Mouse (Mus musculus) ovary, adult 18-20 months (tissue): ENCODE measurements around the gene Golga3.

Source experiments
- DNase-seq: peaks from one replicate; pipeline ENCODE4 v3.0.0; 2022; ENCODE audit warnings: low spot score, mixed read lengths

Gene Golga3

GRCm38 (mm10) chr5:110176362-110177020, at the start of gene Golga3:
Gene Golga3, plus strand, starts transcription at chr5:110176701.
- peak; percentile 88 for DNase-seq

DNA sequence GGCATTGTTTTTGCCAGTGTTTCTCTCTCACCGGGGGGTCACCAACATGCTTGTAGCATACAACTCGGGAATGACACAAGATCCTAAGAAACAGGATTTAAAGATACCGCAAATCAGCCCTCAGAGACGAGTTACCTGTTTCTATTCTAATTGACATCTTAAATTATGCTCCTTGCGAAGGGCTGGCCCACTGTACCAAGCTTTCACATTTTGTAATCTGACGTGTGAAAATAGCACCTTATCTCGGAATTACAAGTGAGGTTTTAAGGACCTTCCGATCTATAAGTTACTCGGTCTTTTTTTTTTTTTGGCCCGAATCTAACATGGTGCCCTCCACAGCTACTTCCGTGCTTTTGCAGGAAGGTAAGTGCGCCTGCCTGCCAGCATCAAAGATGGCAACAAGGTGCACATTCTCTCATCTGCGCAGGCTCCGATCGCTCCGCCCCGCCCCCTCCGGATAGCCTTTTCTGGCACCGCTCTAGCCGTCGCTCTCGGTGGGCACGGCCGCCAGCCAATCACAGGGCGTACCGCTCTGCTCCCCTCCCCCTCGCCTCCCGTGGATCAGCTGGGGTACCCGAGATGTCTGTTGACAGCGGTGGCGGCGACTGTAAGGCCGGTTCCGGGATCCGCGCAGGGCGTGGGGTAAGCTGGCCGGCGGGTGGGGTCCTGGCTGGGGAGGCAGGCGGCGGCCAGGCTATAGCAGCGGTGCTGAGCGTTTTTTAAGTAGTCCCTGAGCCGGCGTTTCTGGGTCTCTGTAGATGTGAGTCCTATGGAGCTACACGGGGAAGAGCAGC, 41.0 kb upstream of the Golga3 start, which contains the start of gene Chfr:
Gene Chfr (plus strand): TSS at position 550 of the 794 bp plus-strand sequence.
- DNase-seq: peak; percentile 97

DNA sequence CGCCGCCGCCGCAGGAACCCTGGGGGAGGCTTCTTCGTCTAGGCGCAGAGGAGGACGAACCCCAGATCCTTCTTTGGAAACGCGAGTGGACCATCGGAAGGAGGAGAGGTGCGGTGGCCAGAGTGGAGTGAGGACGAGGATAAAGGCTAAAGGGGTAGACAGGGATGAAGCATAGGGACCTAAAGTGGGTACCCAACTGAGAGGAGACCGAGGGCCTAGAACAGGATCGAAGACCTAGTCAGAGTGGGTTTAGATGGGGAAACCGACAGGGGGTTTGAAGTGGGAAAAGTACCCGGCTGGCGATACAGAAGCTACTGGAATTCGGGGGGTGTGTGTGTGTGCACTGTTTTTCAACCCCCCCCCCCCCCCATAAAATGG, 40.4 kb upstream of the Golga3 start:
- no peak for DNase-seq

DNA sequence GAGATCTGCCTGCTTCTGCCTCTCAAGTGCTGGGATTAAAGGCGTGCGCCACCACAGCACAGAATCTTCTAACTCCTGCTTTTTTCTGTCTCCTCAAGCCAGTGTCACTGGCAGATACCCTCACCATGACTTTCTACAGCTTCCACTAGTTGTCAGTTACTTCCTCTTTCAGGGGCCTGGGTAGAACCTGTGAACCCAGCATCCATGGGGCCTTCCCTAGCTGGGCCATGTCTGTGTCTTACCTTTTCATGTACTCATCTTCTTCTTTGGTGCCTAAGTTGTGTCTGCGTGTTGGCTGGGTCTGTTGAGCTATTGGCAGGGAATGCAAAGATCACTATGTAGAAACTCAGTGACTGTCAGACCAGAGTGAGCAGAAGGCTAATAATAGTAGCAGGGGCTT, 38.7 kb upstream of the Golga3 start:
- no peak for DNase-seq

DNA sequence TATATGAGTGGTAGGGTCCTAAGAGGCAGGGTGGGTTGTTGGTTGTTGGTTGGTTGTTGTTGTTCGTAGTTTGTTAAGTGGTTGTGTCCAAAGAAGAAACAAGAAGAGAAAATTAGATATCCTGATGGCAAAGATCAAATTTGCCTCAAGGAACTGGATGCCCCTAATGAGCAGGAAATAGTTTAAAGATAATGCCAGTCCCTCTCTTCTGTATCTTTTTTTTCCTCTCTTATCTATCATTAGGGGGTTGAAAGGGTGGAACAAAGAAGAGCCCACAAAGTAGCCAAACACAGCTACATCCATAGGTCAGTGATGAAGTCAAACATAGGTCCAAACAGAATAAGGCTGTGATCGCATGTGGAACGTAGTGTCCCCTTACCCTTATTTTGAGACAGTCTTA, 37.2 kb upstream of the Golga3 start:
- DNase-seq: no peak

GRCm38 (mm10) chr5:110140424-110140823, 36.1 kb upstream of the Golga3 start:
- no peak for DNase-seq

DNA sequence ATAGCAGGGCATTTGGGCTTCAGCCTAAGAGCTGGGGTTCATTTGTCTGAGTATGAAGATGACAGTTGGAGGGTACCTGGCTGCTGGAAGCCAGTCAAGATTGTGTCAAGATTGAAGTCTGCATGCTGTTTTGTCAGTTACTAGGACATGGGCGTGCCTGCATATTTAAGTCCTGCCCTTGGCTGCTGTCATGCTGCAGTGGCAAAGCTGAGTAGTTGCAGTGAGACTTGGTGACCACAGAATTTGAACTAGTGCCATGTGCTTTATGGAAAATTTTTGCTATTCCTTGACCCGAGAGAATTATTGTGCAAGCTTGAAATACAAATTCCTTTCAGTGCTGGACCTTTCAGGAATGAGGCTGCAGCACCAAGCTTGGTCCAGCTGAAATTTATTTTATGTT, 34.2 kb upstream of the Golga3 start:
- no peak for DNase-seq

DNA sequence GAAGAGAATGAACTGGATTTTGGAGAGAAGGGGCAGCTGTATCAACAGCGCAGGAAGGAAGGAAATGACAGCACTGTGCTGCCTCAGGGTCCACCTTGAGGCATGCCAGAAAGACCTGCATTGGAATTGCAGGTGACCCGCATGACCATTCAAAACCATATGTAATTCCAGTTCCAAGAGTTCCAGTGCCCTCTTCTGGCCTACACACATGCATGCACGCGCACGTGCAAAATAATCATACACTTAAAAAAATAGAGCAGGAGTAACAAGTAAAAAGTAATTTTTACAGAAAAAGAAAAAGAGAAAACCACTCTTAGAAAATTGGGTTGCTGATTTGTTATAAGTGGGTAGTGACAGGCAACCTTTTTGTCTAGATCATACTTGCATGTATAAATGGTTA, 33.5 kb upstream of the Golga3 start:
- DNase-seq: no peak

DNA sequence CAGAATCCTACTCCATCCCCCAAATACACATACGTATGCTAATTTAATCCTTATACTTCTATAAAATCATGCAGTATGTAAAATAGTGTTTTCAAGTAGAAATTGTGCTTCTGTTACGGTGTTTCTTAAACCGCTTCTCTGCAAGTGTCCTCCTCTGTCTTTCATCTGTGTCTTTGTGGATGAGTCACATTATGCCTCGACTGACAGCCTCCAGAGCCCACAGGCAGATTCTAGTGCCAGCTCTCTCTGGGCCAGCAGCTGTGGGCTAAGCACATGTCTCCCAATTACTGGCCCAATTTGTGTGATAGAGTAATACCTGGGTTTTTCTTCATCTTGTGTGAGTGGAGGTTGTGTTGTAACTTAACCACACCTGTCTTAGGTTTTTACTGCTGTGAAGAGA, 7.1 kb upstream of the Golga3 start:
- DNase-seq: no peak

DNA sequence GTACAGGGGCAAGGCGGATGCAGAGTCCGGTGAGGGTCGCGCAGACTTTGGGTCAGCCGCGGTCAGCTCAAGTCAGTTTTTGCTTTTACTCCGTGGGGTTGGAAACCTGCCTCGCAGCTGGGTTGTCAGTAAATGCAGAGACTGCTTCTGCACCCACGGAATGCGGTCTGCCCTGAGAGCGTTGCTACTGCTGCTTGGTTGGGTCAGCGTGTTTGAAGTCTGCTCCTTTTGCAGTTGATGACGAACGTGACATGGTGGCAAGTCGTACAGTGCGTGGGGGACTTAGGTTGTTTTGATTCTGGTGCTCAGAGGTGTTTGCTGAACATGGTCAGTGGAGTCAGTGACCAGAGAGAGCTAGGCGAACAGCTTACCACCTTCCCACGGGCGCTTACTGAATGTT, 520 bp downstream of the Golga3 start:
- DNase-seq: no peak

DNA sequence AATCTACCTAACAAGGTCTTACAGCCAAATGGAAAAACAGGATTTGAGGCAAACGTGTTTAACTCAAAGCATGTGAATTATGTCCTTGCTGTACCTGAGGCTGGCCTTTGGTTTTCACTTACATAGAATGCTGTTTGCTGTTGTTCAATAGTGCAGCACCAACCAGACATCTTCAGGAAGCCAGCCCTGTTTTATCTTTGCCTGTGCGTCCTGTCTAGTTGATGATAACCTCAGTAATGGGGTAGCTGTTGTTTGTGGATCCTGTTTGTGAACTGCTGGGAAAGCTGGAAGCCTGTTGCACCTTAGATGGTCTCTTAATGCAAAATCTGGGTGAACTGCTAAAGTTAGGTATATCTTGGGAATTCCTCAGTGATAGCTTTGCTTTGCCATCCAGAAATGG, 2.1 kb downstream of the Golga3 start:
- no peak for DNase-seq

DNA sequence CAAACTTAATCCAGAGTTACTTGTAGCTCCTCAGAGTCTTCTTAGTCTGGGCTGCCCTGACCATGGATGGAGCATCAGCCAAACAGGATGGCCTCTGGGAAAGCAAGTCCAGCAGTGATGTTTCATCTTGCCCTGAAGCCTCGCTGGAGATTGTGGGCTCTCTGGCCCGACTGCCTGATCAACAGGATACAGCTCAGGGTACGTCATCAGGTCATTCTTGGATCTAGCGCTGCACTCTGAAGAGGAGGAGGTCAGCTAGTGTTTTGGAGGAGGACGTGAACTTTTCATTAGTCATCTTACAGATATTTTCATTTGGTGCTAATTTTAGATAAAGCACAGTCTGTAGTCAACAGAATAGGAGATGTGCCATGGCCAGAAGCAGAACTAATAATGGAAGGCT, 5.2 kb downstream of the Golga3 start:
- DNase-seq: peak; percentile 22

GRCm38 (mm10) chr5:110203164-110203895, 26.8 kb downstream of the Golga3 start:
- DNase-seq: no peak

DNA sequence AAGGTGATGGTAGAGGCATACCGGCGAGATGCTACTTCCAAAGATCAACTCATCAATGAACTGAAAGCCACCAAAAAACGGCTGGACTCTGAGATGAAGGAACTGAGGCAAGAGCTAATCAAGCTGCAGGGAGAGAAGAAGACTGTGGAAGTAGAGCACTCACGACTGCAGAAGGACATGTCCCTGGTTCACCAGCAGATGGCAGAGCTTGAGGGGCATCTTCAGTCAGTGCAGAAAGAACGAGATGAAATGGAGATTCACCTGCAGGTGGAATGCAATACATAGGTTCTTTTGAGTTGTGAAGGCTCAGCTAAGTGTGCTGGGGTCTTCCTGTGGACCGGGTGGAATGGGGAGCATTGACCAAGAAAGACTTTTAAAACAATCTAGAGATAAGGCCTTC, 28.3 kb downstream of the Golga3 start:
- DNase-seq: no peak

- no peak for DNase-seq
Observed at GRCm38 (mm10) chr5:110211312-110211711, 34.8 kb downstream of the Golga3 start.

- DNase-seq: no peak
Observed at GRCm38 (mm10) chr5:110216780-110217179, 40.3 kb downstream of the Golga3 start.

- DNase-seq: no peak
Observed at GRCm38 (mm10) chr5:110220331-110220730, 43.8 kb downstream of the Golga3 start.

DNA sequence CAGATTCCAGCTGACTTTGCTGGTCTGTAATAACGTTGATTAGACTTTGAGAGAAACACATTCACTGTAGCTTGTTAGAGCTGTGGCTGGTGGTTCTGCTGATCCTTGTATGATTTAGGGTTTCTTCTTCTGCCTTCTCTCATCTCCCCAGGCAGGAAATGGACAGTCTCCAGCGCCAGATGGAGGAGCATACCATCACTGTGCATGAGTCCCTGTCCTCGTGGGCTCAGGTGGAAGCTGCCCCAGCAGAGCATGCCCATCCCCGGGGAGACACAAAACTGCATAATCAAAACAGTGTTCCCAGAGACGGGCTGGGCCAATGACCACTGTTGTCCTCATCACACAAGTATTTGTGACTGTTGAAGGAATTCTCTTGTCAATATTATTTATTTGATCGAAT, 46.3 kb downstream of the Golga3 start:
- DNase-seq: no peak

GRCm38 (mm10) chr5:110225056-110225455, 48.6 kb downstream of the Golga3 start:
- no peak for DNase-seq

- DNase-seq: no peak
Observed at GRCm38 (mm10) chr5:110227336-110227883, 50.9 kb downstream of the Golga3 start.

- DNase-seq: no peak
Observed at GRCm38 (mm10) chr5:110230401-110230779, 53.9 kb downstream of the Golga3 start.

DNA sequence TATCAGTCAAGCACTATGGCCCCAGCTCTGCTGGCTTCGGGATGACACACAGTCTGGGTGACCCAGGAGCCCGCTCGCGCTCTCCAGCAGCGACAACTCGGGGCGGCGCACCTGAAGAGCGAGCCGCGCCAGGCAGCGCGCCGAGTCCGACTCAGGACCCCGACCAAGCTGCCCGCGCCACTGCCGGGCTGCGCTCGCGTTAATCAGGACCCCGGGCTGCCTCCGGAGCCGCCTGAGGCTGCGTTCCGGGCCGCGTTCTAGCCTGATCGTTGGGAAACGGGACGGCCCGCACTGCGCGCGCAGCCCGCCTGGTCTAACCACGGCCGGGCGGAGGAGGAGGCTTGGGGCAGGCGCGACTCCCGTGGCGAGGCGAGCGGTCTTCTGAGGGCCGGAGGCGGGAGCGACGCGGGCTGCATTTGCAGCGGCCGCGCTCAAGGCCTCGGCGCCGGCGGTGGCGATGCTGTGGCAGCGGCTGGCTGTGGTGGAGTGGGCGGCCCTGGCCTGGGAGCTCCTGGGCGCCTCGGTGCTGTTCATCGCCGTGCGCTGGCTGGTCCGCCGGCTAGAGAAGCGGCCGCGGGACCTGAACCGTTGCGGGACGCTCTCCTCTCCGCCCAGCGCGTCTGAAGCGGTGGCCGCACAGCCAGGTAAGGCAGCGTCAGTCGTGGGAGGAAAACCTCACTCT, 54.4 kb downstream of the Golga3 start, which contains the start of gene Ankle2:
Gene Ankle2 (plus strand): TSS at position 225 of the 682 bp plus-strand sequence.
- peak; percentile 82 for DNase-seq
